Mouse (Mus musculus): ENCODE measurements around the gene Tardbp.

The Tardbp gene

GRCm38 (mm10) chr4:148626623-148627185, at the start of gene Tardbp:
Gene Tardbp (minus strand): TSS chr4:148627019.
- peak; percentile 98 to 99 for DNase-seq

- DNase-seq = no peak
Measured at GRCm38 (mm10) chr4:148676188-148676960, 49.6 kb upstream of the Tardbp start.

GRCm38 (mm10) chr4:148675043-148675442, 48.2 kb upstream of the Tardbp start:
- no peak for DNase-seq

- DNase-seq = no peak
Measured at GRCm38 (mm10) chr4:148671230-148671947, 44.6 kb upstream of the Tardbp start.

- no peak for DNase-seq
Measured at GRCm38 (mm10) chr4:148667006-148667755, 40.4 kb upstream of the Tardbp start.

- DNase-seq = no peak
Measured at GRCm38 (mm10) chr4:148664021-148664420, 37.2 kb upstream of the Tardbp start.

GRCm38 (mm10) chr4:148663326-148663725, 36.5 kb upstream of the Tardbp start:
- no peak for DNase-seq

- DNase-seq = peak; percentile 82 to 92
Measured at GRCm38 (mm10) chr4:148662168-148662965, 35.5 kb upstream of the Tardbp start.

GRCm38 (mm10) chr4:148660174-148660573, 33.4 kb upstream of the Tardbp start:
- no peak for DNase-seq

- DNase-seq = no peak
Measured at GRCm38 (mm10) chr4:148657776-148658175, 31.0 kb upstream of the Tardbp start.

- no peak for DNase-seq
Measured at GRCm38 (mm10) chr4:148656691-148657258, 30.0 kb upstream of the Tardbp start.

GRCm38 (mm10) chr4:148654701-148655398, 28.0 kb upstream of the Tardbp start:
- DNase-seq = peak; percentile 55 to 78

- DNase-seq = peak; percentile 87 to 88
Measured at GRCm38 (mm10) chr4:148651045-148651444, 24.2 kb upstream of the Tardbp start.

GRCm38 (mm10) chr4:148649309-148649708, 22.5 kb upstream of the Tardbp start:
- peak in 1 of 2 experiments; percentile 35 for DNase-seq

GRCm38 (mm10) chr4:148646616-148647015, 19.8 kb upstream of the Tardbp start:
- peak; percentile 79 to 86 for DNase-seq

GRCm38 (mm10) chr4:148644926-148645325, 18.1 kb upstream of the Tardbp start:
- DNase-seq = no peak

- DNase-seq = peak; percentile 83 to 89
Measured at GRCm38 (mm10) chr4:148644157-148644511, 17.3 kb upstream of the Tardbp start.

- peak in 1 of 2 experiments; percentile 42 for DNase-seq
Measured at GRCm38 (mm10) chr4:148643291-148644156, 16.7 kb upstream of the Tardbp start, which contains the start of gene Gm572. Gene Gm572 (plus strand): TSS chr4:148643317.

GRCm38 (mm10) chr4:148641121-148641520, 14.3 kb upstream of the Tardbp start:
- DNase-seq = no peak

GRCm38 (mm10) chr4:148639455-148639854, 12.6 kb upstream of the Tardbp start:
- DNase-seq = no peak
